Mouse (Mus musculus) small intestine, adult 2 months (tissue): ENCODE measurements at regions not wholly inside any gene's neighbourhood (a gene's known extent, or its start where the extent isn't known, plus 50 kb on each side); places are given as distances from the start of the nearest gene placed in this dataset.

Source experiments
- CTCF ChIP-seq: fragments of 200-500 bp; IDR thresholded peaks from 2 replicates; pipeline ENCODE4 v1.5.1; 2012; ENCODE audit warnings: low read depth, mild to moderate bottlenecking, control low read depth, inconsistent platforms, low read length, moderate library complexity, mixed read lengths; ENCODE audit not compliant: insufficient replicate concordance, insufficient read length; ENCODE audit errors: extremely low read depth
- POLR2A ChIP-seq: fragments of 200-500 bp; IDR thresholded peaks from 2 replicates; pipeline ENCODE4 v1.6.1; 2012; ENCODE audit warnings: low read depth, mild to moderate bottlenecking, control low read depth, inconsistent platforms, low read length, moderate library complexity

GRCm38 (mm10) chr2:178758366-178758765 lies 328.0 kb downstream of the Cdh26 start:
- TF ChIP-seq CTCF (peak; percentile 69; the same call in 1 of the 2 replicates), POLR2A (no peak)
